In genomic region chr4:155421412-155422370, GRCm38 (mm10) we compare ENCODE assay signal across 9 mouse cellular contexts. TPM values are rescaled to one million over a fixed set of nuclear protein-coding genes. Genes with fewer than 3 reads are reported as not detected.
"Had no signal": no experiment of that assay in that cellular context is flagged by ENCODE, and none has a peak within 500 bp of the region (broad histone marks: within the 10 kb centered on the region; RNA-seq: fewer than 3 reads in every experiment).

No protein-coding gene starts in this region.

RNA-seq across cellular contexts. Expression of gene Gabrd, which starts 23.8 kb away (rescaled TPM):
- polyA plus RNA-seq: limb, embryonic 10.5 days; liver, embryonic 11.5 days; liver, embryonic 15.5 days; midbrain, embryonic 10.5 days; midbrain, embryonic 14.5 days; neural tube, embryonic 11.5 days; stomach, embryonic 15.5 days had no signal

RNA-seq across cellular contexts. Expression of gene Tmem52, which starts 47.2 kb away (rescaled TPM):
- polyA plus RNA-seq: inflammation-experienced regulatory T-cells, adult 6 months; limb, embryonic 10.5 days; liver, embryonic 11.5 days; myocyte; neural tube, embryonic 11.5 days had no signal
